19 mouse cellular contexts compared by ENCODE assay signal in the genomic region with DNA sequence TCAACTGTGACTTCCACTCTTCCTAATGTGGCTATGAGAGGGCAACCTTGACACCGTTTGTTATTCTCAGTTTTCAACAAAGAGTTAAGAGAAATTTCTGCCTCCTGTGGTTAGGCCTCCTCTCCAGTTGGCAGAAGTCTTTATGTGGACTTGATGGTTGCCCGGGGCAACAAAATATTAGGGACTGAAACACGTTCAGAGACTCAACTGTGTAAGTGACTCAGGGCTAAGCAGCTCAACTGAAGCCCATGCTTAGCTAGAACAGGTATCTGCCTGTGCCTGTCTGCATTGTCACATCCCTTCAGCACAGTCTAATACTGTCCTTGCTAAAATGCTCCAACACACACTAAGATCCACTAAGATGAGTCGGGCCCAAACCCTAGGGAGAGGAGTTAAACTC.
DNase-seq lines count a peak whose midpoint lies in the region; ATAC-seq and TF ChIP-seq lines count a peak whose summit lies in the region.
"Had no signal": no experiment of that assay in that cellular context is flagged by ENCODE, and none has a peak within 500 bp of the region (broad histone marks: within the 10 kb centered on the region; RNA-seq: fewer than 3 reads in every experiment).

No protein-coding gene starts in this region.

- H3K36me3 ChIP-seq in heart, embryonic 12.5 days: peaks cover 3% of the 10 kb centered on the region
- H3K36me3 ChIP-seq in forebrain, postnatal 0 days (ENCODE audit: insufficient read depth): no peaks in the 10 kb centered on the region
- H3K36me3 ChIP-seq: embryonic facial prominence, embryonic 15.5 days; forebrain, embryonic 12.5 days; heart, embryonic 15.5 days; midbrain, embryonic 13.5 days; neural tube, embryonic 15.5 days; stomach, embryonic 15.5 days had no signal

- no peaks in the 10 kb centered on the region for H3K27me3 ChIP-seq in heart, embryonic 12.5 days (replicated peaks)
- H3K27me3 ChIP-seq in forebrain, postnatal 0 days (ENCODE audit: insufficient read depth, low read length): no peaks in the 10 kb centered on the region
- H3K27me3 ChIP-seq: embryonic facial prominence, embryonic 15.5 days; forebrain, embryonic 12.5 days; heart, embryonic 15.5 days; midbrain, embryonic 13.5 days; neural tube, embryonic 15.5 days; stomach, embryonic 15.5 days had no signal

- ATAC-seq in heart, embryonic 12.5 days (ENCODE audit: insufficient number of reproducible peaks, low FRiP score): no peak
- no peak for ATAC-seq in forebrain, postnatal 0 days
- ATAC-seq: midbrain, embryonic 13.5 days had no signal

- H3K27ac ChIP-seq in heart, embryonic 12.5 days (ENCODE audit: poor library complexity, severe bottlenecking): no peak overlapping the region
- H3K27ac ChIP-seq in forebrain, postnatal 0 days (ENCODE audit: low read depth, low read length): no peak overlapping the region
- H3K27ac ChIP-seq: embryonic facial prominence, embryonic 15.5 days; forebrain, embryonic 12.5 days; heart, embryonic 15.5 days; midbrain, embryonic 13.5 days; neural tube, embryonic 15.5 days; stomach, embryonic 15.5 days had no signal

- WGBS in heart, embryonic 12.5 days: 73% methylated on average over 4 of the region's 4 CpGs
- 55% methylated on average over 4 of the region's 4 CpGs for WGBS in forebrain, postnatal 0 days

- no peak for TF ChIP-seq CTCF in forebrain, postnatal 0 days (IDR thresholded peaks at IDR 0.05; ENCODE audit: low read depth)

- peaks cover 7% of the 10 kb centered on the region; the same call in 1 of the 2 replicates for H3K4me1 ChIP-seq in heart, embryonic 12.5 days (replicated peaks)
- no peaks in the 10 kb centered on the region for H3K4me1 ChIP-seq in forebrain, postnatal 0 days (ENCODE audit: insufficient read depth)
- H3K4me1 ChIP-seq: embryonic facial prominence, embryonic 15.5 days; forebrain, embryonic 12.5 days; midbrain, embryonic 13.5 days; neural tube, embryonic 15.5 days; stomach, embryonic 15.5 days had no signal

- H3K4me2 ChIP-seq in heart, embryonic 12.5 days: no peak overlapping the region
- H3K4me2 ChIP-seq in forebrain, postnatal 0 days (ENCODE audit: low read depth): no peak overlapping the region
- H3K4me2 ChIP-seq: embryonic facial prominence, embryonic 15.5 days; forebrain, embryonic 12.5 days; heart, embryonic 15.5 days; midbrain, embryonic 13.5 days; neural tube, embryonic 15.5 days; stomach, embryonic 15.5 days had no signal

- H3K9ac ChIP-seq in heart, embryonic 12.5 days: no peak overlapping the region
- H3K9ac ChIP-seq in forebrain, postnatal 0 days: no peak overlapping the region
- H3K9ac ChIP-seq: embryonic facial prominence, embryonic 15.5 days; forebrain, embryonic 12.5 days; heart, embryonic 15.5 days; midbrain, embryonic 13.5 days; neural tube, embryonic 15.5 days; stomach, embryonic 15.5 days had no signal

- no peaks in the 10 kb centered on the region for H3K9me3 ChIP-seq in heart, embryonic 12.5 days (replicated peaks)
- H3K9me3 ChIP-seq in forebrain, postnatal 0 days (ENCODE audit: low read length): no peaks in the 10 kb centered on the region
- H3K9me3 ChIP-seq: embryonic facial prominence, embryonic 15.5 days; forebrain, embryonic 12.5 days; heart, embryonic 15.5 days; midbrain, embryonic 13.5 days; neural tube, embryonic 15.5 days; stomach, embryonic 15.5 days had no signal

- no peak overlapping the region for H3K4me3 ChIP-seq in heart, embryonic 12.5 days
- no peak overlapping the region for H3K4me3 ChIP-seq in forebrain, postnatal 0 days (ENCODE audit: low read depth, low read length)
- H3K4me3 ChIP-seq: embryonic facial prominence, embryonic 15.5 days; forebrain, embryonic 12.5 days; heart, embryonic 15.5 days; midbrain, embryonic 13.5 days; neural tube, embryonic 15.5 days; stomach, embryonic 15.5 days had no signal

- DNase-seq in heart, adult 18-20 months: peak; percentile 8 to 25
- DNase-seq in CD4-positive helper T cell, adult 2 months (ENCODE audit: low read depth, low spot score): peak; percentile 10
- DNase-seq in adipocyte (ENCODE audit: low spot score): peak; percentile 21
- peak; percentile 54 for DNase-seq in lung, postnatal 36 days
- no peak for DNase-seq in ovary, postnatal 36 days (ENCODE audit: low spot score)
- DNase-seq in forebrain, postnatal 0 days: no peak
- DNase-seq in cerebellum, adult 18-20 months: no peak
- DNase-seq: adrenal gland, adult 8-10 months; cerebellum, adult 11 months; kidney, postnatal 4 days; retina, postnatal 1 day; thymus, adult 2 months had no signal

Comparison
In these comparisons a context has a peak if more than half of its experiments do, and no peak if none do; other contexts are left out.
1. DNase-seq: peak in heart, adult 18-20 months (2 of 2), CD4-positive helper T cell, adult 2 months (single experiment), adipocyte (single experiment) and lung, postnatal 36 days (single experiment); none in ovary, postnatal 36 days (single experiment), forebrain, postnatal 0 days (single experiment) and cerebellum, adult 18-20 months (0 of 2).